Mouse (Mus musculus): ENCODE data around the gene Mypop. TPM values are rescaled to one million over a fixed set of nuclear protein-coding genes. Genes with fewer than 3 reads are reported as not detected.
A peak's percentile ranks its signal among the peaks of the same experiment; 100 is the strongest.

The Mypop gene
- total RNA-seq, 2 experiments from 2014 or later = 1.7 to 2.4 TPM

GRCm38 (mm10) chr7:18987747-18988146, 3.3 kb upstream of the Mypop start:
- intact Hi-C loops (cut with DNase I) = no loop called here

GRCm38 (mm10) chr7:18988780-18989179, 2.3 kb upstream of the Mypop start:
- intact Hi-C loops (cut with DNase I) = no loop called here
- DNase-seq = no peak

More at GRCm38 (mm10) chr7:18987747-18988146, 3.3 kb upstream of the Mypop start:
- DNase-seq = no peak

- intact Hi-C loops (cut with DNase I) = no loop called here
Observed at GRCm38 (mm10) chr7:18989995-18990394, 1.1 kb upstream of the Mypop start.

GRCm38 (mm10) chr7:18991660-18992293, 732 bp downstream of the Mypop start:
- DNase-seq = peak in 1 of 2 experiments; percentile 35
- intact Hi-C loops (cut with DNase I) = no loop called here

More at GRCm38 (mm10) chr7:18989995-18990394, 1.1 kb upstream of the Mypop start:
- DNase-seq = no peak

GRCm38 (mm10) chr7:18992294-18992675, 1.2 kb downstream of the Mypop start:
- intact Hi-C loops (cut with DNase I) = no loop called here
- DNase-seq = peak; percentile 27 to 34

- intact Hi-C loops (cut with DNase I) = no loop called here
- no peak for DNase-seq
Observed at GRCm38 (mm10) chr7:18993036-18993435, 2.0 kb downstream of the Mypop start.

- no peak for DNase-seq
- intact Hi-C loops (cut with DNase I) = no loop called here
Observed at GRCm38 (mm10) chr7:18998835-18999234, 7.8 kb downstream of the Mypop start.

GRCm38 (mm10) chr7:19000421-19000820, 9.4 kb downstream of the Mypop start:
- intact Hi-C loops (cut with DNase I) = loop anchor here (5.0 kb wide), 1 partner anchor 43 kb away; no protein-coding TSS in a partner anchor

GRCm38 (mm10) chr7:19001066-19001806, 10.2 kb downstream of the Mypop start:
- intact Hi-C loops (cut with DNase I) = loop anchor here (5.0 kb wide), 1 partner anchor 44 kb away; no protein-coding TSS in a partner anchor
- peak; percentile 82 to 83 for DNase-seq

More at GRCm38 (mm10) chr7:19000421-19000820, 9.4 kb downstream of the Mypop start:
- no peak for DNase-seq

- intact Hi-C loops (cut with DNase I) = loop anchor here (5.0 kb wide), 1 partner anchor 44 kb away; no protein-coding TSS in a partner anchor
- DNase-seq = no peak
Observed at GRCm38 (mm10) chr7:19001807-19002085, 10.7 kb downstream of the Mypop start.

GRCm38 (mm10) chr7:19002115-19002514, 11.1 kb downstream of the Mypop start:
- no peak for DNase-seq
- intact Hi-C loops (cut with DNase I) = loop anchor here (5.0 kb wide), 1 partner anchor 45 kb away; no protein-coding TSS in a partner anchor

GRCm38 (mm10) chr7:19002848-19003498, 11.9 kb downstream of the Mypop start:
- intact Hi-C loops (cut with DNase I) = loop anchor here (5.0 kb wide), 1 partner anchor 46 kb away; no protein-coding TSS in a partner anchor
- DNase-seq = peak; percentile 87 to 88

GRCm38 (mm10) chr7:19003902-19004630, 13.0 kb downstream of the Mypop start, which contains the start of gene Irf2bp1:
Gene Irf2bp1 (plus strand): TSS chr7:19004044.
- intact Hi-C loops (cut with DNase I) = loop anchor here (5.0 kb wide), 1 partner anchor 47 kb away; no protein-coding TSS in a partner anchor
- DNase-seq = peak; percentile 97

- DNase-seq = peak in 1 of 2 experiments; percentile 34
- intact Hi-C loops (cut with DNase I) = loop anchor here (5.0 kb wide), 2 partner anchors 47 to 107 kb away; no protein-coding TSS in a partner anchor
Observed at GRCm38 (mm10) chr7:19004631-19005079, 13.6 kb downstream of the Mypop start.

- intact Hi-C loops (cut with DNase I) = loop anchor here (1.0 to 5.0 kb wide), 3 partner anchors 18 to 108 kb away; partner anchors contain the start of gene Foxa3
Observed at GRCm38 (mm10) chr7:19005417-19006121, 14.5 kb downstream of the Mypop start.

GRCm38 (mm10) chr7:19006476-19006875, 15.4 kb downstream of the Mypop start:
- DNase-seq = peak; percentile 89 to 93
- intact Hi-C loops (cut with DNase I) = loop anchor here (1.0 to 5.0 kb wide), 3 partner anchors 17 to 109 kb away; partner anchors contain the start of gene Foxa3

More at GRCm38 (mm10) chr7:19005417-19006121, 14.5 kb downstream of the Mypop start:
- DNase-seq = no peak

- intact Hi-C loops (cut with DNase I) = loop anchor here (2.0 to 5.0 kb wide), 2 partner anchors 21 to 110 kb away; no protein-coding TSS in a partner anchor
- DNase-seq = no peak
Observed at GRCm38 (mm10) chr7:19007026-19007977, 16.3 kb downstream of the Mypop start.

GRCm38 (mm10) chr7:19010581-19010980, 19.5 kb downstream of the Mypop start:
- intact Hi-C loops (cut with DNase I) = no loop called here
- no peak for DNase-seq

Measured in heart, postnatal 10 days (tissue).